Mouse (Mus musculus): Measurements from ENCODE around the gene Sycn. TPM values are rescaled to one million over a fixed set of nuclear protein-coding genes. Genes with fewer than 3 reads are reported as not detected.

The Sycn gene
- polyA plus RNA-seq, 1 experiment: not detected

GRCm38 (mm10) chr7:28570982-28571682, 30.4 kb downstream of the Sycn start:
- H3K4me1 ChIP-seq (ENCODE audit: control insufficient read depth, insufficient read depth, low read length): peaks cover 3% of the 10 kb centered on the region
- H3K4me3 ChIP-seq (ENCODE audit: low read depth, low read length): no peak overlapping the region
- H3K9ac ChIP-seq (ENCODE audit: low read depth, poor library complexity, severe bottlenecking): no peak overlapping the region
- TF ChIP-seq EP300 (IDR thresholded peaks at IDR 0.05; ENCODE audit: insufficient read depth, low read depth, low read length) (0 out of 2 replicates have a peak, but pooled peaks have one; percentile 27), POLR2A (IDR thresholded peaks at IDR 0.05; ENCODE audit: insufficient read depth, low read length) (no peak)
- H3K27ac ChIP-seq (ENCODE audit: insufficient read depth, low read length): no peak overlapping the region
- H3K9me3 ChIP-seq (replicated peaks; ENCODE audit: control insufficient read depth, insufficient read depth, low read length, poor library complexity, severe bottlenecking): no peaks in the 10 kb centered on the region
- peaks cover 21% of the 10 kb centered on the region for H3K36me3 ChIP-seq (ENCODE audit: control insufficient read depth, insufficient read depth, low read length, poor library complexity, severe bottlenecking)
- H3K27me3 ChIP-seq (ENCODE audit: control insufficient read depth, insufficient read depth, low read length, poor library complexity, severe bottlenecking): no peaks in the 10 kb centered on the region

- Histone ChIP-seq H3K36me3 (ENCODE audit: control insufficient read depth, insufficient read depth, low read length, poor library complexity, severe bottlenecking) (peaks cover 6% of the 10 kb centered on the region), H3K27me3 (ENCODE audit: control insufficient read depth, insufficient read depth, low read length, poor library complexity, severe bottlenecking) (no peaks in the 10 kb centered on the region), H3K27ac (ENCODE audit: insufficient read depth, low read length) (no peak overlapping the region), H3K9me3 (replicated peaks; ENCODE audit: control insufficient read depth, insufficient read depth, low read length, poor library complexity, severe bottlenecking) (no peaks in the 10 kb centered on the region), H3K4me1 (ENCODE audit: control insufficient read depth, insufficient read depth, low read length) (peaks cover 12% of the 10 kb centered on the region), H3K9ac (ENCODE audit: low read depth, poor library complexity, severe bottlenecking) (no peak overlapping the region), H3K4me3 (ENCODE audit: low read depth, low read length) (no peak overlapping the region)
- no peak for TF ChIP-seq CTCF (IDR thresholded peaks at IDR 0.05; ENCODE audit: low read depth, low read length)
- no peak for TF ChIP-seq EP300 (IDR thresholded peaks at IDR 0.05; ENCODE audit: insufficient read depth, low read depth, low read length)
Observed at GRCm38 (mm10) chr7:28572689-28573088, 32.0 kb downstream of the Sycn start.

- no peak overlapping the region for H3K9ac ChIP-seq (ENCODE audit: low read depth, poor library complexity, severe bottlenecking)
- 0 out of 2 replicates have a peak, but pooled peaks cover 2% of the 10 kb centered on the region for H3K36me3 ChIP-seq (ENCODE audit: control insufficient read depth, insufficient read depth, low read length, poor library complexity, severe bottlenecking)
- H3K27me3 ChIP-seq (ENCODE audit: control insufficient read depth, insufficient read depth, low read length, poor library complexity, severe bottlenecking): no peaks in the 10 kb centered on the region
- no peak for TF ChIP-seq CTCF (IDR thresholded peaks at IDR 0.05; ENCODE audit: low read depth, low read length)
- no peak for TF ChIP-seq EP300 (IDR thresholded peaks at IDR 0.05; ENCODE audit: insufficient read depth, low read depth, low read length)
- no peak for TF ChIP-seq POLR2A (IDR thresholded peaks at IDR 0.05; ENCODE audit: insufficient read depth, low read length)
- H3K9me3 ChIP-seq (replicated peaks; ENCODE audit: control insufficient read depth, insufficient read depth, low read length, poor library complexity, severe bottlenecking): no peaks in the 10 kb centered on the region
- peaks cover 13% of the 10 kb centered on the region for H3K4me1 ChIP-seq (ENCODE audit: control insufficient read depth, insufficient read depth, low read length)
- H3K4me3 ChIP-seq (ENCODE audit: low read depth, low read length): no peak overlapping the region
- H3K27ac ChIP-seq (ENCODE audit: insufficient read depth, low read length): no peak overlapping the region
Observed at GRCm38 (mm10) chr7:28573236-28573635, 32.6 kb downstream of the Sycn start.

- H3K36me3 ChIP-seq (ENCODE audit: control insufficient read depth, insufficient read depth, low read length, poor library complexity, severe bottlenecking): no peaks in the 10 kb centered on the region
- H3K4me3 ChIP-seq (ENCODE audit: low read depth, low read length): no peak overlapping the region
- H3K4me1 ChIP-seq (ENCODE audit: control insufficient read depth, insufficient read depth, low read length): peaks cover 23% of the 10 kb centered on the region
- H3K27ac ChIP-seq (ENCODE audit: insufficient read depth, low read length): no peak overlapping the region
- no peak for TF ChIP-seq POLR2A (IDR thresholded peaks at IDR 0.05; ENCODE audit: insufficient read depth, low read length)
- no peak for TF ChIP-seq CTCF (IDR thresholded peaks at IDR 0.05; ENCODE audit: low read depth, low read length)
- TF ChIP-seq EP300 (IDR thresholded peaks at IDR 0.05; ENCODE audit: insufficient read depth, low read depth, low read length): no peak
- H3K9me3 ChIP-seq (replicated peaks; ENCODE audit: control insufficient read depth, insufficient read depth, low read length, poor library complexity, severe bottlenecking): no peaks in the 10 kb centered on the region
- H3K27me3 ChIP-seq (ENCODE audit: control insufficient read depth, insufficient read depth, low read length, poor library complexity, severe bottlenecking): no peaks in the 10 kb centered on the region
- no peak overlapping the region for H3K9ac ChIP-seq (ENCODE audit: low read depth, poor library complexity, severe bottlenecking)
Observed at GRCm38 (mm10) chr7:28575597-28575996, 34.9 kb downstream of the Sycn start.

- Histone ChIP-seq H3K36me3 (ENCODE audit: control insufficient read depth, insufficient read depth, low read length, poor library complexity, severe bottlenecking) (no peaks in the 10 kb centered on the region), H3K9me3 (replicated peaks; ENCODE audit: control insufficient read depth, insufficient read depth, low read length, poor library complexity, severe bottlenecking) (no peaks in the 10 kb centered on the region), H3K27me3 (ENCODE audit: control insufficient read depth, insufficient read depth, low read length, poor library complexity, severe bottlenecking) (no peaks in the 10 kb centered on the region), H3K4me3 (ENCODE audit: low read depth, low read length) (no peak overlapping the region), H3K4me1 (ENCODE audit: control insufficient read depth, insufficient read depth, low read length) (peaks cover 23% of the 10 kb centered on the region), H3K27ac (ENCODE audit: insufficient read depth, low read length) (no peak overlapping the region), H3K9ac (ENCODE audit: low read depth, poor library complexity, severe bottlenecking) (no peak overlapping the region)
- TF ChIP-seq CTCF (IDR thresholded peaks at IDR 0.05; ENCODE audit: low read depth, low read length) (no peak), POLR2A (IDR thresholded peaks at IDR 0.05; ENCODE audit: insufficient read depth, low read length) (no peak), EP300 (IDR thresholded peaks at IDR 0.05; ENCODE audit: insufficient read depth, low read depth, low read length) (no peak)
Observed at GRCm38 (mm10) chr7:28576271-28576914, 35.7 kb downstream of the Sycn start.

Measured in ES-Bruce4 (cell line).